Mouse (Mus musculus) cortical plate, adult 2 months (tissue): Measurements from ENCODE around the gene Hnrnpf.

ENCODE experiments used
- CTCF ChIP-seq: fragments of 200-500 bp; IDR thresholded peaks from 2 replicates; pipeline ENCODE4 v1.5.1; 2011; ENCODE audit warnings: mild to moderate bottlenecking, control low read depth, low read length; ENCODE audit not compliant: insufficient read depth; ENCODE audit errors: extremely low read depth
- POLR2A ChIP-seq: fragments of 200-500 bp; IDR thresholded peaks from 2 replicates; pipeline ENCODE4 v1.6.1; 2011; ENCODE audit warnings: mild to moderate bottlenecking, low read length, control low read depth; ENCODE audit not compliant: insufficient read depth; ENCODE audit errors: extremely low read depth

- TF ChIP-seq POLR2A (no peak), CTCF (no peak)
Observed at GRCm38 (mm10) chr6:117901510-117902402, 1.6 kb downstream of the Hnrnpf start.
